Mouse (Mus musculus): ENCODE measurements around the gene Prkd1. TPM values are rescaled to one million over a fixed set of nuclear protein-coding genes. Genes with fewer than 3 reads are reported as not detected.
"Not testable (repeated sequence)": the region's sequence is repeated elsewhere in the genome, so short reads cannot be mapped to it uniquely, and the experiment has no call there.

Gene Prkd1
- total RNA-seq (2021) = 1 to 10 TPM; 2.7 to 3.0 TPM
- long read RNA-seq, experiment 1, partial matches to known transcripts = 1 of 3 reads
- long read RNA-seq, experiment 1, other reads (novel, unspliced or antisense) = 2 of 3 reads
- long read RNA-seq, experiment 2, partial matches to known transcripts = 0 of 1 reads
- long read RNA-seq, experiment 2, other reads (novel, unspliced or antisense) = 1 of 1 reads

DNA sequence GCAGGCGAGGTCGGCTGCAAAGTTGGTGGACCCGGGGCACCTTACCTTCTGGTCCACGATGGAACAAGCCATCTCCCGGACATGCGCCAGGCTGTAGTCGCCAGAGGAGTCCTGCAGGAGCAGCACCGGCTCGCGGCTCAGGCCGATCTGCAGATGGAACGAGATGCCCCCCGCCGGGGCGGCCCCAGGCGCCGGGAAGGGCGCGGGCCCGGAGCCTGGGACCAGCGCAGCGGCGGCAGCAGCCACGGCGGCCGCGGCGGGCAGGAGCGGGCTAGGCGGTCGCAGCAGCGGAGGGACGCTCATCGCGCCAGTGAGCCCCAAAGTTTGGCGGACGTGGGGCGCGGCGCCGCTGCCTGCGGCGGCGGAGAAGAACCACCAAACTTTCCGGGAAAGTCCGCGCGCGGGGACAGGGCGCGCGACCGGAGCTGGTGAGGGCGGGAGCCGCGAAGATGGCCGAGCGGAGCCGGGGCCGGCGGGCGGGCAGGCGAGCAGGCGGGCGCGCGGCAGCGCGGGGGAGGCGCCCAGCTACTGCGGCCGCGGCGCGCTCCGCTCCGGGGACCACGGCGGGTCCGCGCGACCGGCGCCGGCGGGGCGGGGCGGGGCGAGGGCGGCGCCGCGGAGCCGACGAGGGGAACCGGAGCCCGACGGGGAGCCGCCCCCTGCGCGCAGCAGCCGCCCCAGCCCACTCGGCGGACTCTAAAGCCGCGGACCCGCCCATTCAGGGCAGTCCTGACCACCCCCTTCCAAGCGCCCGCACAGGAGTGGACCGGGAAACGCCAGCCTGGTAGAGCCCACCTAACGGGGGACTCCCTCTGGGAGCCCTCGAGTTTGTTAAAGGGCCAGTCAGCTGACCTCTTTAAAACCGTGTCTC lies at the start of gene Prkd1:
Prkd1 (minus strand) TSS at position 428 of the 871 bp plus-strand sequence.
- DNase-seq = peak; percentile 71

DNA sequence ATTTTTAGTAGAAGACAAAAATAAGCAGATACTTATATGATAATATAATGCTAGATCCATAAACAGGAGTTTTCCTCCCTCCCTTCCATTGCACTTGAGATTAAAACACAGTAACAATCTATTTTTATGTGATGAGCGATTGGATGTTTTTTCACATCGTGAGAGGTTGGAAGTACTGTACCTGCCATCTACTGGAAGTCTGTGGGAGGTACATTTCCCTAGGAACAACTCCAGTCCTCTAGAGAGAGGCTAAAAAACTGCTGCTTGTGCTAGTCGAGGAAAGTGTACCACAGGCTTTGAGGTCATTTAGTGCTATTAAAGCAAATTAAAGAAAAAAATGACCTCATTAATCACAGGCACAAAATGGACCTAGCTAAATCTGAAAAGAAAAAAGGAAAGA lies 48.6 kb upstream of the Prkd1 start:
- DNase-seq = no peak

DNA sequence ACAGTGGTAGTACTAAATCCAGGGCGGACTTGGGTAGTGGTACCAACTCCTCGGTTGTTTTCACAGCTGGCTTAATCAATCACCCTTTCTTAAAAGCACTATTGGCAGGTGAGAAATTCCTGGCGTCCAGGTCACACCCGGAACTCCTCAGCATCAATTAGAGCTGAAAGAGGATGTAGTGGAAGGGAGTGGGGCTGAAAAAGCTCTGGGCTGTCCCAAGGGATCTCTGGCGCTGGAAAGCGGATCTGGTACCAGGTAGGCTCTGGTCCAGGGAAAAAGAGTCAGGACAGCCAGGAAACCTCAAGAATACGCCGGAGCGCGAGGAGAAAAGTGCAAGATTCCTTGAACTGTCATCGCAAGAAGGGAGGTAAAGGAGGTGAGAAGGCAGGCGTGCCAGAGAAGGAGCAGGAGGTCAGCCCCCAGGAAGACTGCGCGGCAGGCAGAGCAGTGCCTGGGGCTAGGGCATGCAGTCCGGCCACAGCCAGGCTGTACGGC lies 675 bp downstream of the Prkd1 start:
- peak; percentile 18 for DNase-seq

DNA sequence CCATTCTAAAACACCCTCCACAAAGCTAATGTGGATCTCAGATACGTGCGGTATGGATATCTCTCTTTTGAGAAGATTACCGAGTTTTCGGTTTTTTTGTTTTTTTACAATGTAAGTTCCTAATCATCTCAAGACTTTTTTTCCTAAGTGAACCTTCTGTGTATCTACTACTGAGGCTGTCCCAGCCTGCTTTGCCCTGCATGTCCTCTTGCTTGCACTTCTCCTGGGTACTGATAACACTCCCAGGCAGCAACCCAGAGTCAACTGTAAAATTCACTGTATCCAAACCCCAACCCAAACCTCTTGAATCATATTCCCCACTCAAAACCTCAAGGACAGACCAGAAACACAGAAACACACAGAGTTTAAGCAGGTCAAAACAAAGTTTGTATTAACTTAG lies 2.0 kb downstream of the Prkd1 start:
- DNase-seq = no peak

DNA sequence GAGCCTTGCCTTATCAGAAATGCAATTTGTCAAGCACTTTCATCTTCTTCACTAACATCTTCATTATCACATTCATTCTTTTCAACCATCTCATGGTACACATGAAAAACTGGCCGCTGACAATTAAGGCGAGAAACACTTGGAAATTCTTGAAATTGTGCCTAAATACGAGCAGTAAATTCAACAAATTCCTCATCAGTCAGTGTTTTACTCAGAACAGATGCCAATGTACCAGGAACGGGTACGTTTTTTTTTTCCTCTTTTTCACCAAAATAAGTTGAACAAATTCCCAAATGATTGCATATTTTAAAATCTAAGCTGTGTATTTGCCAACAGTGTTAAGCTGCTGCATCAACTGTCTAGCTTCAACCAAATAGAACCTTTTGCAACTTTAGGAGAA lies 6.2 kb downstream of the Prkd1 start:
- DNase-seq = no peak

DNA sequence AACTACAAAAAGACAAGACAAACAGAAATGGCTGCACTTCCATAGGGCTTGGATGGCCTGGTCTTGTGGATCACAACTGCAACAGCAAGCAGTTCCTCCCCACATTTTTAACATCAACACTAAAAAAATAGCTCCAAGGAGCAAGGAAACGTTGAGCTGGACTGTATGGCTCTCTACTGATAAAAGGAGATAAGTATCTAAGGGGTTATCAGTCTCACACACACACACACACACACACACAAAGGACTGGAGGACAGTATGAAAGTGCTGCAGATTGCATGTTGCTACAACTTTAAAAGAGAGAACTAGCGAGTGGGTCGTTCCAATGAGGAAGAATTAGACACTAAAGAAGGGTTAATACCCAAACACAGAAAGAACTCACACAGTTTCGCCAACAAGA lies 8.7 kb downstream of the Prkd1 start:
- no peak for DNase-seq

DNA sequence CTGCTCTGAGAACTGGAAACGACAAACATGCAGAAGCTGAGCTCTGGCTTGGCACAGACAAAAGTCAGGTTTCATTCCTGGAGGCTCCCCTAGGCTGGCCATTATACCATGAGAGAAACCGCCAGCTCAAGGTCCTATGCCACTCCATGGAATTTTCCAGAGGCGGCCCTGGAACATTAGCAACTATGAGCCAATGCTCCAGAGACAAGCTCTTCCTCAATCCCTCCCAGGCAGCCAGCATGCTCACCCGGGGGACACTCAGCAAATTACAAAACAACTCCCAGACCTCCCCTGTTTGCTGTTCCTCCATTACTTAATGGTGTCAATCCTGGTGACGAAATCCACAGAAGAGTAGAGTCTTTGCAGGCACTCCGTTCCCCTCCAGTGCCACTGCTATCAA lies 14.5 kb downstream of the Prkd1 start:
- no peak for DNase-seq

DNA sequence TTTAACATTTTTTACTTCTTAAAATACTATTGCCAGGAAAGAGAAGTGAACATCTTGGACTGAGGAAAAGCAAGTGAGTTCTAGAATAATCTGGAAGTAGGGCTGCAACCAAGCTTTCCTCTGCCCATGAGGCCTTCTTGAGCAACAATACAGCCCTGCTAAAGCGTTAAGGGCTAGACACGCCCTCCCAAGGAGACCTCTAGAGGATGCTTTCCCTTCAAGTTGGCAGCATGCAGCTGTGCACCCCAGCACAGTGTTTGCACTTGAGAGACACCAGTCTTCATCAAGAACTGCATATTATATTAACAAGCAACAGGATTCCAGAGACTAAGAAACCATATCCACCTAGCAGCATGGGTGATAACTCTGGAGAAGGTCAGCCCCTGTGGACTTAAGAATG lies 22.8 kb downstream of the Prkd1 start:
- DNase-seq = not testable (repeated sequence)

DNA sequence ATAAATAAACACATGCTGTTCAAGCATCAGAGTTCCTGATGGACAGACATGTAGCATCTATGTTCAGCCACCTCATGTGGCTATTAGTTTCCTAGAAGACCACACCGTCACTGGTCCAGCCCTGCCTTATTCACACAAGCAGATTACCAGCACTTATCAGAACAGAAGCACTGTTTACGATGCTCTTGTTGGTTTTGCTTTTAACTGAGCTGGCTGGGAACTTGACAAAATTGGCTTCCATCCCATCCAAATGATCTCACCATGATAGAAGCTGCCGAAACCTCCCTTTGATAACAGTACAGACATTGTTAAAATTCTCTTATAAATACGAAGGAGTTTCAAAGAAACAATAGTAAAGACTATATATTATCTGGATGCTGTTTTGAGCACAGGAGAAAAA lies 24.7 kb downstream of the Prkd1 start:
- no peak for DNase-seq

DNA sequence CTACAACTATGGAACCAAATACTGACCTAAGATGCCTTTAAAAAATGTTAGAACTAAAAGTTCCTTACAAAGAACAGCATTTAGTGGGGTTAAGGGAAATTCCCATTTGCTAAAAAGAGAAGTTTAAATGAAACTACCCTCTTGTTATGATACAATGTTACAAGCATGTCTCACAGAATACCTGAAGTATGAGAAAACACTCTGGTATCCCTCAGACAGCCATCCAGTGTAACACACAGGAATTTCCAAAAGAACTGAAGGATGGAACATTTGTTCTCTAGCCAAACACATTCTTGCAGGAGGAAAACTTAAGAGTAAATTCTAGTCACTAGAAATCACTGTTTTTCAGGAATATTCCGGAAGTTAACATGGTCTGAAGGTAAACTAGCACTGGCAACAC lies 33.0 kb downstream of the Prkd1 start:
- no peak for DNase-seq

DNA sequence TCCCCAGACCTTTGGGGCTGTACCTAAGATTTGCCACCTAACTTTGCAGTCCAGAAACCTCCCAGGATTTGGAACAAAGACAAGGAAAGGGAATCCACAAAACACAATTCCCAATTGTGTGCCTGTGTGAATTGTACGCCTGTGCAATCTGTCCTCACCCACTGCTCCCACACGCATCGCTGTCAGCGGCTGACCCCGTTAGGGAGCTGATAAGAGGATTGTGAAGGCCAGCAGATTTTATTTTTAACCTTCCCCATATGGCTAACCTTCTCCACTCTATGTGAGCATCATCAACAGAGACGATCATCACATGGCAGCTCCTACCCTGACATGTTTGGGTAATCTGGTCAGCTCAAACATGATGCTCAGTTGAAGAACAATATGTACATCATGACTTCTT lies 34.6 kb downstream of the Prkd1 start:
- no peak for DNase-seq

DNA sequence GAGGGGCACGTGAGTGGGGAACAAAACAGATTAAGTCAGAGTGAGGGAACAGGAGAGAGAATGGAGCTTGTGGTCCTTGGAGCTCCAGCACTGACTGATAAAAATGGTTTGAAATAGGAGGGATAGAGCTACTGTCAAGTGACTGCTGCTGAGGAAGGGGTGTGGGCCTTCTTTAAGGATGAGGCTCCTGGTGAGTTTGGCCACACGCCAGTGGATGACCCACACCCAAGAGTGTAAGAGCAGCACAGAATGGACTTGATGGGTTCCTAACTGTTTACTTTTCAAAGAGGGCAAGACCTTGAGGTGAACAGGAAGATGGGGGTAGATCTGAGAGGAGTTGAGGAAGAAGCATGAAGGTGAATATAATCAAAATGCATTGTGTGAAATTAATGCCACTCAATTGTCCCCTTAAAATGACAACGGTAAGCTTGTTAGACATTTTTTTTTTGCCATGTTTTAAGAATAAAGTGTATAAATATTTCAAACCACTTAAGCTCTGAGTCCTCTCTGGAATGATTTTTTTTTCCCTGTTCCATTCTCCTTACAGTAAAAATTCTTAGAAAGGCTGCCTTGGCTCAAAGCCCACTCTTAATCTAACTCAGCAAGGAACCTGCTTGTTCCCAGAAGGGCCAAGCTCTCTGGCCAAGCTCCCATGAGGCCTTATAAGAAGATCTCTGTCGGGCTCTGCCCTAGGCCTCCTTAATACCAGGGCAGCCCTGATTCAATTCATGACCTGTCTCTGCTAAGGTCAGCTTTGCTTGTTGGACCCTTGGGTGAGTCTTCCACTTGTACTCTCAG lies 42.0 kb downstream of the Prkd1 start:
- no peak for DNase-seq

DNA sequence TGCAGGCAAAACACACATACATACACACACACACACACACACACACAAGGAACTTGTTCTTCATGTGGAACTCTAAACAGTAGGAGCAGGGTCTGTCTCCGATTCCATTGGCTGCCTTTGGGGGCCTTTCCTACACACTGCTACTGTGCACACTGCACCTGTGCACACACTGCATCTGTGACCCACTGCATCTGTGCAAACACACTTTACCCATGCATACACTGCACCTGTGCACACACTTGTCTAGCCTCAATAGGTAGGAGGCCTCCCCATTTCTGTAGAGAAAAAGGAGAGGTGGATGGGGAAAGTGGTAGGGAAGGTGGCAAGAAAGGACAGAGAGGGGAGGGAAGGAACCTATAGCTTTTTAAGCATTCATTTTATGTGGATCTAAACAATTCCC lies 49.5 kb downstream of the Prkd1 start:
- DNase-seq = no peak

DNA sequence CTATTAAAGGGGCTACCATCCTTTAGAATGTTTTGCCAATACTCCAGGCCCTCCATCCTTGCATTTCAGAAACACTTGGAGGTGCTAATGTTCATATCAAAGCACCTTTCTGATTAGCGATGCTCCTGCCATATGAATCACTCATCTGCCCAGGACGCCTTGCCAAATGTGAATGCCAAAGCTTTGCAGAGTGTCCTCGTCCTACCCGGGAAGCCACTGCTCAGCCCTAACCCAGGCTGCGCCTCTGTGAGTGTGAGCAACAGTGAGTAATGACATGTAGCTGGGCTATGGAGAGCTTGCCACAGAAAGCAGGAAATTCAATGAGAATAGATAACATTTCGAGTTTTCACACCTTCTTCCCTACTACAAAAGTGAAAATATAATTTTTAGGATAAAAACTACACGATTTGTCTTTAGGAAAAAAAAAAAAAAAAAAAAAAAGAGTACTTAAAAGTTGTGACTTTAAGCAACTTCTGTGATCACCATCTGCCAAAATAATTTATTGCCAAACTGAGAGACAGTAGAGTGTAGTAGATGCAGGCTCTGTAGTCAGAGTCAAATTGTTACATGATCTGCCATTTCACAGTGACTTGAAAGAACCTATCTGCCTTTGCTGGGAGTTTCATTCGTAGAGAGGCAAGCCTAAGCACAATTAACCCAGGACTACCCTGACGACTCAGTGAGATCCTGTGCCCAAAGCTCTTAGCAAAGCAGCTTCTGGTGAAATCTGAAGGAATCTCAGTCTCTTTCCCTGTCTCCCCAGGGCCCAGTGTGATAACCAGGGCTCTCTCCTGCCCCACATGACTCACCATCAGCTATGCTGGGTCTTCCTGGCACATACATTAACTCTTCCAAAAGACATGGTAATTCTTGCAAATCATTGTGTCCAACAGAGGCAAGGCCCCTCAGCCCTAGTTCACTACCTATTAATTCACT lies 50.6 kb downstream of the Prkd1 start:
- DNase-seq = no peak

DNA sequence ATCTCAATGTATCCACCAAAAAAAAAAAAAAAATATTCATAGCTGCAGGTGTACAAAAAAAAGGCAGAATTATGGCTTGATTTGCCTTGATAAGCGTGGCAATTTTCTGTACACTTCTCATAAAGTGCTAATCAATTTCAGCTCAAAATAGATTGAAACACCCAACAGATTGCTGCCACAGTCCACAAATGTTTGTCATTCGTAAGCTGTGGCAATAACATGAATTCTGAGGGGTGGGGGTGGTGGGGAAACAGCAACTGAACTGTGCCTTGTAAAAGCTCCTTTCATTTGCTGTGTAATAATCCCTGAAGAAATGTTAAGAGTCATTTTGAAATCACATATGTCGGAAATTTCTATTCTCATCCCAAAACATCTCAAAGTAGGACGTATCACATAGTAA lies 51.4 kb downstream of the Prkd1 start:
- no peak for DNase-seq

DNA sequence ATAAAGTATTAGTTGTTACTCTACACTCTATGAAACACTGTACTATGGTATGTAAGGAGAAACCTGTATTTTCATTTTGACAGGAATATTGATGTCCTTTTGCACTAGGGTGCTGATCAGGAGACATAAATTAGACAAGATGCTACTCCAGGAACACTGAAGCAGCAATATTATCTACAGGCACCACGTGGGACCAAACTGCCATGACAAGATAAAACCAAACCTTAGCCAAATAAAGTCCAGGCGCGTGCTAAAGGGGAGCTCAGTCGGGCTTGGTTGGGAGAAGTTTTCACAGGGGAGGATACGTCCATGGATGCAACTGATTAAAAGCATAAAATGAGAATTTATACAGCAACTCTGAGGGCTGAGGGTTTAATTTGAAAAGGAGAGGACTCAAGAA lies 53.1 kb downstream of the Prkd1 start:
- no peak for DNase-seq

DNA sequence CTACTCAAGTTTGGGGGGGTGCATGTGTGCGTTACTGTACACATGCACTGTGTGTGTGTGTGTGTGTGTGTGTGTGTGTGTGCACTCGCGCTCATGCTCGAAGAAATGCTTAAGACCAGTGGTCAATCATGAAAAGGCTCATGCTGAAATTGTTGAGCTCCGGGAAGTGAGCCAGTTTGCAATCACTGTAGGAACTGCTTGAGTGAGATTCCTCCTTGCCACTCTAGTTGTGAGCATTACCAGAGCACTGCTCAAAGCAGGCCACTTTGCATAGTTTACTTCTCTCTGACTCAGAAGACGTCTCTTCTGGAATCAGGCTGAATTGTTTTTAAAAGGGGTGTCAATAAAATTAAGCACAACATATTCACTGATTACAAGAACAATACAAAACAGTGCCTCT lies 54.4 kb downstream of the Prkd1 start:
- no peak for DNase-seq

DNA sequence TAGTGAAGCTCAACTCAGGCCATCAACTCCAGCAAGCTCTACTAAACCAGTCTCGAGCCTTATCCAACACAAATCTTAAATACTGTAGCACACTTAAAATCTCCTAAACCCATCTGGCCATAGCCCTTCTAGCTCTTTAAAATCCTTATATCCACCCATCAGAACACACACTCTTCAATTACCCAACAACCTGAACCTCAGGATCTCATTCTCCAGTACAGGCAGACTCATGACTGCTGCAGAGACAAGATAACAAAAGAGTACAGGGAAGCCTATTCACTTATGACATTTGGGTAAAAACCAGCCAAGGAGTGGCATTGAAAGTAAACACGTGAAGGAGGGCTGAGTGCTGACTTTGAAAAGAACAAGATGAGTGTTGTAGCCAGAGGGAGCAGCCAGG lies 55.4 kb downstream of the Prkd1 start:
- no peak for DNase-seq

DNA sequence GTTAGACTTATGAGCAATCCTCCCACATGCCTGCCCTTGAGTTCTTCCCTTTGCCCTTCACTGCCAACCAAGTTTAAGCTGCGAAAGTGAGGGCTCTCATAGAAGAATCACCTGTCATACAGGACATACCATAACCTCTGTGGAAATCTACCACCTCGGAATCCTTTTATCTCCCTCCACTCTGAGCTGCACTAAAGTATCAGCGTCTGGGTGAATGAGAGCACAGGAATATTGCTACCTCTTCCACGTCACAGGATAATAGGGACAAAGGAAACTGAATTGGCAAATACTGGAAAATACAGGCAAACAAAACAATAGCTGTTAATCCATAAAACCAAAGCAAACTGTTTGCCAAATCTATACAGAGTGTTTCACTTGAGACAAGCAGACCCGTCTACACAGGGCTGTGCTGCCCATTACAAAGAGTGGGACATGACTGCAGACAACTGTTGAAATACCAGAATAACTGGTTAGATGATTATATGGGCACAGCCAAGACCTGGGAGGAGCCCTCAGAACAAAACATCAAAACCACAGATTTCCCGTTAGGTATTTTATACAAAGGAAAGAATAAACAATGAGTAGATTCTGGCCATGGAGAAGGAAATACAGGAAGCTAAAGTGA lies 60.6 kb downstream of the Prkd1 start:
- no peak for DNase-seq

DNA sequence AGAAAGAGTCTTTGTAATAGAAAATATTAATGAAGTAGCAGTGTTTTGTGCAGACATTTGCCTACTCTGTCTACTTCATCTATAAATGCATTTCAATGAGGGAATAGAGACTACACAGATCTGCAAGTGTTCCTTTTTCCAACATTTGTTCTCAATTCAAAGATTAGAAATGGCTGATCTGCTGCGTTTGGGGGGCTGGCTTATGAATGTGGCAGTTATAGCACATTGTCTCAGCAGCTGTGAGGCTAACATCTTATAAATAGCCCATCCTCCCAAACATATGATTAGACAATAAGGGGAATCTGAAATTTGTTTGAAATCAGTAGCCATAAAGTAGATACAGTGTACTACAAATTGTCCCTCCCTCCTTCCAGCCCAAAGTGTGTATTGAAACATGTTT lies 83.7 kb downstream of the Prkd1 start:
- DNase-seq = no peak

DNA sequence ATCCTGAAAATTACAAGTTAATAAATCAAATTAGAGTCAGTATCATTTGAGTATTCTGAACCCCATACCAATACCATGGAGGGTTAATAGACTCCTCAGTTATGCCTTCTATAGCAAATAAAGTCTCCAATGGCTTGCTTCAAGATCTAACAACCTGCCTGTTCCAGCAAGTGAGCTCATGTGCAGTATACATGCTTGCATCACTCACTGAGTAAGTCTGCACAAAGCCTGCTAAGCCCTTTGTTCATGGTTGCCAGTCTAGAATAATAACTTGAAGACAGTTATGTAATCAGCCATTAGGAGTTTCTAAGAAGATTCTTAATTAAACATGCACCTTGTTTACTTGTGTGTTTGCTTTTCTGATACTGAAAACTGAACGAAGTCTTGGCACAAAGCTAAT lies 88.4 kb downstream of the Prkd1 start:
- no peak for DNase-seq
